Mouse (Mus musculus) cortical plate, adult 2 months (tissue): ENCODE results near the gene D130043K22Rik. TPM values are rescaled to one million over a fixed set of nuclear protein-coding genes. Genes with fewer than 3 reads are reported as not detected.
"Not testable (repeated sequence)": the region's sequence is repeated elsewhere in the genome, so short reads cannot be mapped to it uniquely, and the experiment has no call there.

ENCODE experiments used
- H3K27ac ChIP-seq: fragments of 200-500 bp; 2 replicates; pipeline ENCODE4 v1.5.1; 2012; ENCODE audit warnings: low read length, control low read depth, inconsistent platforms; ENCODE audit not compliant: insufficient read depth
- H3K4me1 ChIP-seq: fragments of 200-500 bp; 2 replicates; pipeline ENCODE4 v1.6.1; 2011; ENCODE audit warnings: low read length; ENCODE audit not compliant: control insufficient read depth, insufficient read depth
- H3K4me3 ChIP-seq: fragments of 200-500 bp; 2 replicates; pipeline ENCODE4 v1.5.1; 2011; ENCODE audit warnings: mild to moderate bottlenecking, low read length, control low read depth; ENCODE audit not compliant: insufficient read depth
- CTCF ChIP-seq: fragments of 200-500 bp; IDR thresholded peaks from 2 replicates; pipeline ENCODE4 v1.5.1; 2011; ENCODE audit warnings: mild to moderate bottlenecking, control low read depth, low read length; ENCODE audit not compliant: insufficient read depth; ENCODE audit errors: extremely low read depth
- POLR2A ChIP-seq: fragments of 200-500 bp; IDR thresholded peaks from 2 replicates; pipeline ENCODE4 v1.6.1; 2011; ENCODE audit warnings: mild to moderate bottlenecking, low read length, control low read depth; ENCODE audit not compliant: insufficient read depth; ENCODE audit errors: extremely low read depth
- polyA plus RNA-seq: library from polyadenylated mRNA; depleted of rRNA; stranded (reverse); fragments of >200 nt; gene quantifications from 2 replicates; pipeline ENCODE4 v1.2.3, GENCODE M21; 2012

The D130043K22Rik gene
- polyA plus RNA-seq, 1 experiment, result 16.4 TPM

DNA sequence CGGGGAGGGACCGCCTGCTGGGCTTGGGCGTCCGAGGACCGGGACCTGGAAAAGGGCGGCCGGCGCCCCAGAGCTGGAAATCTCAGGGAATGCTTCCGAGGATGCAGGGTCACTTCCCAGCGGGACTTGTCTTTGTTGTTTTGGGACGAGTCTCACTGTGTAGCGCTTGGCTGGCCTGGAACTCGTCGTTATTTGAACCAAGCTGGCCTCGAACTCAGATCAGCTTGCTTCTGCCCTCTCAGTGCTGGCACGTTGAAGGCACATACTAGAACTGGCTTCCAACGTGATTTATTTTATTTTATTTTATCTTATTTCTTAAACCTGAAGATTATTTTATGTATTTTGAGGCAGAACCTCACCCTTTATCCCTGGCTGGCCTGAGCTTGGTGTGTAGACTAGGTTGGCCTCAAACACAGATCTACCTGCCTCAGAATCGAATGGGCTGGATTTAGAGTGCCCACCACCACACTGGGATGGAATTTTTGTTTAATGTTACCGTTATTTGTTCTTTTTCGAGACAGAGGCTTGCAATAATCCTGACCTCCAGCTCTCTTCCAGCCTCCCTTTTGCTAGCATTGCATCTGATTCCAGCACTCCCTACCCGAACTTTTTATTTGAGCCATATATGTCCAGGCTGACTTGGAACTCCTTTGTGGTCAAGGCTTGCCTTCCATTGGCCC, 12.7 kb upstream of the D130043K22Rik start:
- TF ChIP-seq POLR2A (no peak), CTCF (no peak)

DNA sequence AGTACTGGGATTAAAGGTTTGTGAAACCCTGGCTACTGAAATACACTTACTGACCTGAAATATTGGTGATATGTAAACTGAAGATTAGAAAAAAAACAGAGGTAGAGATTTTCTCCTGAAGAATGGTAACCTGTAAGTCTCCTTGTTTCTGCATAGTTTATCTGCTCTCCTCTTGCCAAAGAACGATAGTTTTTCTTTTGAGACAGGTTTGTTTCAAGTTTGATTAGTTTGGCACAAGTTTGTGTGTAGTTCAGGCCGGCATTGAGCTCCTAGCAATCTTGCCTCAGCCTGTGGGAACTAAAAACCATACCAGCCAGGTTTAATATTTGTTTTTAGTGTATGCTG, 12.2 kb upstream of the D130043K22Rik start:
- peak overlapping the region; percentile 77; the same call in 1 of the 2 replicates for H3K4me3 ChIP-seq
- H3K27ac ChIP-seq, result no peak overlapping the region
- TF ChIP-seq CTCF, result no peak
- no peaks in the 10 kb centered on the region; the same call in 1 of the 2 replicates for H3K4me1 ChIP-seq

More for the DNA sequence above, 12.7 kb upstream of the D130043K22Rik start:
- Histone ChIP-seq H3K27ac (no peak overlapping the region), H3K4me1 (no peaks in the 10 kb centered on the region; the same call in 1 of the 2 replicates), H3K4me3 (peak overlapping the region; percentile 77)

- not testable (repeated sequence) for H3K27ac ChIP-seq
Observed at GRCm38 (mm10) chr13:24837765-24838164, 7.2 kb upstream of the D130043K22Rik start.

GRCm38 (mm10) chr13:24839831-24840230, 5.1 kb upstream of the D130043K22Rik start:
- Histone ChIP-seq H3K4me1 (no peaks in the 10 kb centered on the region), H3K4me3 (no peak overlapping the region), H3K27ac (no peak overlapping the region)
- TF ChIP-seq CTCF (no peak), POLR2A (no peak)

More at GRCm38 (mm10) chr13:24837765-24838164, 7.2 kb upstream of the D130043K22Rik start:
- not testable (repeated sequence) for H3K4me1 ChIP-seq, H3K4me3 ChIP-seq

GRCm38 (mm10) chr13:24841702-24842101, 3.2 kb upstream of the D130043K22Rik start:
- no peaks in the 10 kb centered on the region for H3K4me1 ChIP-seq

DNA sequence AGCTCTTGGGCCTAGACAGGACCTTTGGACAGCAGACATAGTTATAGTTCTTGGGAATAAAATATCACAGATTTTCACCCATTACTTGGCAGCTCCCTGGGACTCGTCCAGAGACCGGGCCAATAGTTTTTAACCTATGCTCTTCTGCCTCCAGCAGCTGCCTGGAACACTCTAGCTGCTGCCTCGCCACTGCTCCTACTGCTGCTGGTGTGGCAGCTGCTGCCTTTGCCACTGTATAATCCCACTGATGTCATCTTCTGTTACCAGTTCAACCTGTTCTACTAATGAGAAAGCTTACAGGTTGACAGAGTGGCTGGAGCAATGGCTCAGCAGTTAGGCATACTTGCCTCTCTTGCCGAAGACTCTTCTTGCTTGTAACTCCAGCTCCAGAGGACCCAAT, 4.4 kb downstream of the D130043K22Rik start:
- TF ChIP-seq CTCF (no peak), POLR2A (no peak)

More at GRCm38 (mm10) chr13:24841702-24842101, 3.2 kb upstream of the D130043K22Rik start:
- Histone ChIP-seq H3K27ac (no peak overlapping the region), H3K4me3 (no peak overlapping the region)
- TF ChIP-seq CTCF (no peak), POLR2A (no peak)

GRCm38 (mm10) chr13:24851989-24852388, 7.1 kb downstream of the D130043K22Rik start:
- Histone ChIP-seq H3K4me1 (no peaks in the 10 kb centered on the region), H3K27ac (no peak overlapping the region), H3K4me3 (no peak overlapping the region)
- TF ChIP-seq CTCF (no peak), POLR2A (no peak)

More for the DNA sequence above, 4.4 kb downstream of the D130043K22Rik start:
- Histone ChIP-seq H3K4me3 (no peak overlapping the region), H3K27ac (no peak overlapping the region), H3K4me1 (no peaks in the 10 kb centered on the region)

DNA sequence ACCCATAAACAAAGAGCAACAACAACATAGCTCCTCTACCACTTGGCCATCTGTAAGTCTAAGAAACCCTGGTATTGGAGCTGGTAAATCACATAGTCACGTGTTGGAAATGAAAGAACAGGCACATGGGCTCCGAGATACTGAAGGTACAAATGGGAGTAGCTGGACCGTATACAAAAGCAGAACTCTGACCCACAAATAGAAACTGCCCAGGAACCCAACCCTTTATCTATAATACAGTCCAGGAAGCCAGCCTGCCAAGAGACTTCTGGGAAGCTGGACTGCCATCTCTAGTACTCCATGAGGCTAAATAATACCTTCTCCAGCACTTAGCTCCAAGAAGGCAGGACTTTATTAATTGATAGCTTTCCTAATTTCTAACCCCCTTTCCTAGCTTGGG, 7.6 kb downstream of the D130043K22Rik start:
- no peak overlapping the region for H3K27ac ChIP-seq
- TF ChIP-seq CTCF (no peak), POLR2A (no peak)
- no peaks in the 10 kb centered on the region for H3K4me1 ChIP-seq
- no peak overlapping the region for H3K4me3 ChIP-seq

DNA sequence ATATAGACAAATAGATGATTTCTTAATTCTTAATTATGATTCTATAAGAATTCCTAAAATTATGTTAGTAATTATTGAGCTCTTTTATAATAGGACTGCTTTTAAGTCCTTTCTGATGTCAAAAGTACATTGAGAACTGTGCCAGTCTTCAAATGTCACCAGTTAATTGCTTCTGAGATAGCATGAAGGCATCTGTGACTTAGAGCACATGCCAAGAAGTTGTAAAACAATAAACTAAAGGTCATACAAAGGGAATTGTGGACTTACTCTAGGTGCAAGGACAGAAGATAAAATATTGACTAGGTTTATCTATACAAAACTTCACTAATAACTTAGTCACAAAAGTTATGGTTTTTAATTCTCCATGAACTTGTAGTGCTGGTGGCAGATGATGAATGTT, 14.2 kb downstream of the D130043K22Rik start:
- H3K4me1 ChIP-seq, result no peaks in the 10 kb centered on the region
- no peak overlapping the region for H3K4me3 ChIP-seq
- H3K27ac ChIP-seq, result no peak overlapping the region
- TF ChIP-seq POLR2A (no peak), CTCF (no peak)

GRCm38 (mm10) chr13:24861084-24861483, 16.1 kb downstream of the D130043K22Rik start:
- Histone ChIP-seq H3K27ac (no peak overlapping the region), H3K4me1 (no peaks in the 10 kb centered on the region), H3K4me3 (no peak overlapping the region)
- TF ChIP-seq POLR2A (no peak), CTCF (no peak)
